Mouse (Mus musculus): ENCODE results near the gene Ndufa12. TPM values are rescaled to one million over a fixed set of nuclear protein-coding genes. Genes with fewer than 3 reads are reported as not detected.

Ndufa12 gene
- polyA plus RNA-seq, 1 experiment from 2014 or later, result 413 TPM

GRCm38 (mm10) chr10:94247748-94248349, 49.3 kb downstream of the Ndufa12 start:
- Histone ChIP-seq H3K4me1 (replicated peaks) (no peaks in the 10 kb centered on the region), H3K9ac (no peak overlapping the region), H3K4me3 (replicated peaks) (no peak overlapping the region), H3K9me3 (no peaks in the 10 kb centered on the region), H3K36me3 (no peaks in the 10 kb centered on the region), H3K27ac (no peak overlapping the region), H3K27me3 (replicated peaks) (no peaks in the 10 kb centered on the region), H3K4me2 (replicated peaks) (no peak overlapping the region)
- no peak for ATAC-seq
- WGBS, result 74% methylated on average over 7 of the region's 7 CpGs

GRCm38 (mm10) chr10:94249575-94250456, 51.3 kb downstream of the Ndufa12 start:
- Histone ChIP-seq H3K4me3 (replicated peaks) (no peak overlapping the region), H3K4me2 (replicated peaks) (no peak overlapping the region), H3K36me3 (no peaks in the 10 kb centered on the region), H3K9me3 (no peaks in the 10 kb centered on the region), H3K9ac (no peak overlapping the region), H3K27me3 (replicated peaks) (no peaks in the 10 kb centered on the region), H3K4me1 (replicated peaks) (no peaks in the 10 kb centered on the region), H3K27ac (peak overlapping the region; percentile 59)
- WGBS, result 48% methylated on average over 22 of the region's 22 CpGs
- peak; percentile 98 for ATAC-seq

- no peak overlapping the region for H3K4me2 ChIP-seq (replicated peaks)
- no peak overlapping the region for H3K4me3 ChIP-seq (replicated peaks)
- WGBS, result 85% methylated on average over 17 of the region's 17 CpGs
- H3K4me1 ChIP-seq (replicated peaks), result no peaks in the 10 kb centered on the region
- no peaks in the 10 kb centered on the region for H3K27me3 ChIP-seq (replicated peaks)
- no peak for ATAC-seq
- H3K36me3 ChIP-seq, result no peaks in the 10 kb centered on the region
- H3K27ac ChIP-seq, result no peak overlapping the region
- no peaks in the 10 kb centered on the region for H3K9me3 ChIP-seq
- no peak overlapping the region for H3K9ac ChIP-seq
Observed at GRCm38 (mm10) chr10:94253260-94253807, 54.8 kb downstream of the Ndufa12 start.

- Histone ChIP-seq H3K4me2 (replicated peaks) (no peak overlapping the region), H3K27ac (no peak overlapping the region), H3K9ac (no peak overlapping the region), H3K4me3 (replicated peaks) (no peak overlapping the region), H3K4me1 (replicated peaks) (no peaks in the 10 kb centered on the region), H3K36me3 (no peaks in the 10 kb centered on the region), H3K9me3 (no peaks in the 10 kb centered on the region), H3K27me3 (replicated peaks) (no peaks in the 10 kb centered on the region)
- ATAC-seq, result no peak
- WGBS, result 48% methylated on average over 3 of the region's 3 CpGs
Observed at GRCm38 (mm10) chr10:94254766-94255165, 56.2 kb downstream of the Ndufa12 start.

- no peaks in the 10 kb centered on the region for H3K36me3 ChIP-seq
- no peak overlapping the region for H3K4me3 ChIP-seq (replicated peaks)
- H3K9ac ChIP-seq, result no peak overlapping the region
- H3K4me1 ChIP-seq (replicated peaks), result no peaks in the 10 kb centered on the region
- WGBS, result 65% methylated on average over 6 of the region's 6 CpGs
- no peaks in the 10 kb centered on the region for H3K9me3 ChIP-seq
- ATAC-seq, result no peak
- no peak overlapping the region for H3K4me2 ChIP-seq (replicated peaks)
- H3K27me3 ChIP-seq (replicated peaks), result no peaks in the 10 kb centered on the region
- H3K27ac ChIP-seq, result no peak overlapping the region
Observed at GRCm38 (mm10) chr10:94255744-94256143, 57.2 kb downstream of the Ndufa12 start.

- Histone ChIP-seq H3K4me2 (replicated peaks) (no peak overlapping the region), H3K9ac (no peak overlapping the region), H3K27me3 (replicated peaks) (no peaks in the 10 kb centered on the region), H3K4me1 (replicated peaks) (no peaks in the 10 kb centered on the region), H3K4me3 (replicated peaks) (no peak overlapping the region), H3K9me3 (no peaks in the 10 kb centered on the region), H3K27ac (no peak overlapping the region), H3K36me3 (no peaks in the 10 kb centered on the region)
- WGBS, result 87% methylated on average over 4 of the region's 4 CpGs
- ATAC-seq, result no peak
Observed at GRCm38 (mm10) chr10:94256518-94256917, 58.0 kb downstream of the Ndufa12 start.

GRCm38 (mm10) chr10:94260544-94260943, 62.0 kb downstream of the Ndufa12 start:
- no peak for ATAC-seq
- H3K27me3 ChIP-seq (replicated peaks), result no peaks in the 10 kb centered on the region
- no peak overlapping the region for H3K4me3 ChIP-seq (replicated peaks)
- no peak overlapping the region for H3K9ac ChIP-seq
- no peaks in the 10 kb centered on the region for H3K36me3 ChIP-seq
- H3K9me3 ChIP-seq, result no peaks in the 10 kb centered on the region
- H3K4me1 ChIP-seq (replicated peaks), result no peaks in the 10 kb centered on the region
- H3K27ac ChIP-seq, result no peak overlapping the region
- WGBS, result 86% methylated on average over 1 of the region's 1 CpGs
- H3K4me2 ChIP-seq (replicated peaks), result no peak overlapping the region

- Histone ChIP-seq H3K4me2 (replicated peaks) (no peak overlapping the region), H3K9me3 (no peaks in the 10 kb centered on the region), H3K4me1 (replicated peaks) (no peaks in the 10 kb centered on the region), H3K27me3 (replicated peaks) (no peaks in the 10 kb centered on the region), H3K9ac (no peak overlapping the region), H3K36me3 (no peaks in the 10 kb centered on the region), H3K4me3 (replicated peaks) (no peak overlapping the region), H3K27ac (no peak overlapping the region)
- WGBS, result 88% methylated on average over 13 of the region's 13 CpGs
- no peak for ATAC-seq
Observed at GRCm38 (mm10) chr10:94262646-94263045, 64.1 kb downstream of the Ndufa12 start.

GRCm38 (mm10) chr10:94263211-94263610, 64.7 kb downstream of the Ndufa12 start:
- ATAC-seq, result no peak
- Histone ChIP-seq H3K36me3 (no peaks in the 10 kb centered on the region), H3K27me3 (replicated peaks) (no peaks in the 10 kb centered on the region), H3K4me3 (replicated peaks) (no peak overlapping the region), H3K4me2 (replicated peaks) (no peak overlapping the region), H3K9ac (no peak overlapping the region), H3K9me3 (no peaks in the 10 kb centered on the region), H3K4me1 (replicated peaks) (no peaks in the 10 kb centered on the region), H3K27ac (no peak overlapping the region)
- 81% methylated on average over 3 of the region's 3 CpGs for WGBS

- H3K4me2 ChIP-seq (replicated peaks), result no peak overlapping the region
- H3K9me3 ChIP-seq, result no peaks in the 10 kb centered on the region
- no peak overlapping the region for H3K9ac ChIP-seq
- H3K4me3 ChIP-seq (replicated peaks), result no peak overlapping the region
- no peaks in the 10 kb centered on the region for H3K4me1 ChIP-seq (replicated peaks)
- H3K36me3 ChIP-seq, result no peaks in the 10 kb centered on the region
- no peaks in the 10 kb centered on the region for H3K27me3 ChIP-seq (replicated peaks)
- H3K27ac ChIP-seq, result no peak overlapping the region
- 72% methylated on average over 17 of the region's 17 CpGs for WGBS
- ATAC-seq, result no peak
Observed at GRCm38 (mm10) chr10:94265656-94266542, 67.4 kb downstream of the Ndufa12 start.
